Mouse (Mus musculus) hindbrain, postnatal 0 days (tissue): Measurements from ENCODE around the gene Tsnax. TPM values are rescaled to one million over a fixed set of nuclear protein-coding genes. Genes with fewer than 3 reads are reported as not detected.

Experiments used
- ATAC-seq: fragments of 200-750 bp; cut with Nextera tagmentation; 2 replicates; pipeline ENCODE4 v1.8.0; 2017; ENCODE audit warnings: mild to moderate bottlenecking, moderate TSS enrichment, moderate library complexity
- DNase-seq: peaks from one replicate; pipeline ENCODE4 v3.0.0-alpha.2; 2015; ENCODE audit warnings: low spot score
- H3K27ac ChIP-seq: fragments of 300-500 bp; sonication (generic); 2 replicates; pipeline ENCODE4 v1.5.1; 2014; ENCODE audit warnings: mild to moderate bottlenecking
- H3K27me3 ChIP-seq: fragments of 300-500 bp; sonication (generic); 2 replicates; pipeline ENCODE4 v1.6.1; 2014; ENCODE audit warnings: low read length, mixed read lengths; ENCODE audit not compliant: insufficient read depth
- H3K36me3 ChIP-seq: fragments of 300-500 bp; sonication (generic); 2 replicates; pipeline ENCODE4 v1.6.1; 2014; ENCODE audit warnings: low read length, mixed read lengths; ENCODE audit not compliant: insufficient read depth
- H3K4me1 ChIP-seq: fragments of 300-500 bp; sonication (generic); 2 replicates; pipeline ENCODE4 v1.6.1; 2014; ENCODE audit warnings: antibody characterized with exemption, low read length, mixed read lengths; ENCODE audit not compliant: insufficient read depth
- H3K4me2 ChIP-seq: fragments of 300-500 bp; sonication (generic); 2 replicates; pipeline ENCODE4 v1.6.1; 2014; ENCODE audit warnings: low read depth, mild to moderate bottlenecking, low read length, moderate library complexity, mixed read lengths
- H3K4me3 ChIP-seq: fragments of 300-500 bp; sonication (generic); 2 replicates; pipeline ENCODE4 v1.5.1; 2014; ENCODE audit warnings: low read length
- H3K9ac ChIP-seq: fragments of 300-500 bp; sonication (generic); replicated peaks from 2 replicates; pipeline ENCODE4 v1.6.1; 2014; ENCODE audit warnings: mild to moderate bottlenecking, low read length, moderate library complexity, mixed read lengths
- H3K9me3 ChIP-seq: fragments of 300-500 bp; sonication (generic); 2 replicates; pipeline ENCODE4 v1.6.1; 2016; ENCODE audit warnings: low read length, mixed read lengths
- CTCF ChIP-seq: IDR thresholded peaks from 2 replicates; pipeline ENCODE4 v1.5.1; 2016; ENCODE audit warnings: antibody characterized with exemption, control low read depth, low read depth
- WGBS: fragments of 180-500 bp; shearing (Covaris S2); extraction: QIAGEN DNeasy Blood & Tissue Kit; methylation state at CpG from one replicate; pipeline ENCODE4 v1.1.7; 2014; 5-methylcytosine and 5-hydroxymethylcytosine counted together
- polyA plus RNA-seq: library from polyadenylated mRNA; unstranded; fragments of >200 nt; fragmentation: Nextera tagmentation; extraction: Ambion mirVana; gene quantifications from 2 replicates; pipeline ENCODE4 v1.2.1, GENCODE M21; 2015
- total RNA-seq: library from RNA; depleted of rRNA; stranded (reverse); fragments of >200 nt; gene quantifications from 2 replicates; pipeline ENCODE4 v1.2.3, GENCODE M21; 2014

Tsnax gene
- total and polyA plus RNA-seq, 2 experiments from 2014 or later = 89.5 to 176 TPM

DNA sequence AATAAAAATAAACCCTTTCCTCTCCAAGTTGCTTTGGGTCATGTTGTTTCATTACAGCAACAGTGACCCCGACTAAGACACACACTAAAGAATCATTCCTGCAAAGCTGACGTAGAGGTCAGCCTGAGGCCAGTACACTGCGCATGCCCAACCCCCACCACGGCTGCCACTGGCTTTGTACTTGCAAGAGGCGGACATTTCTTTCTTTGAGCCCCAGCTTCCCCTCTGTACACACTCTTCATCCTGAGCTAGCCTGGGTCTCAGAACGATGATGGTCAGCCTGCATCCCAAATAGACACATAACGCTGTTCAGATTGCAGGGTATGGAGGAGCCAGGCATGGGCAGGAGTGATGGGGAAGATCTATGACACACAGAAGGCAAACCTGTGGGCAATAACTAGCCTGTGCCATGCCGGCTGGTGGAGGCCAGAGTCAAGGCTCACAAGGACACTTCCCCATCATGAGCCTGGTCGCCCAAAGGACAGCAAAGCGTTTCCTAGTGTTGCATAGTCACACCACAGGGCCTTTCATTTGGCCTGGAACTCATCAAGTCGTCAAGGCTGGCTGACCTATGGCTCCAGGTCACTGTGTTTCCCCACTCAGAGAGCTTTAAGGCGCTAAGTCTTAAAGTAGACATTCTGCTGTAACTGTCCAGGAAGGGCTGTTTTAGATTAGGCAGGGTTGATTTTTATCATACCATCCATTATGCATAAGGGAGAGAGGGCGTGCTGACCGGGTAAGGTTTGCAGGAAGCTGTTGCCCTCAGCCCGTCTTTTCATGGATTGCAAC is 28.0 kb downstream of the Tsnax start:
- no peak for TF ChIP-seq CTCF
- ATAC-seq (no peak), DNase-seq (no peak)
- Histone ChIP-seq H3K36me3 (no peaks in the 10 kb centered on the region; the same call in 1 of the 2 replicates), H3K4me1 (no peaks in the 10 kb centered on the region), H3K4me2 (no peak overlapping the region), H3K9me3 (no peaks in the 10 kb centered on the region), H3K27ac (no peak overlapping the region), H3K4me3 (no peak overlapping the region), H3K27me3 (no peaks in the 10 kb centered on the region), H3K9ac (no peak overlapping the region)
- WGBS = 84% methylated on average over 15 of the region's 15 CpGs

DNA sequence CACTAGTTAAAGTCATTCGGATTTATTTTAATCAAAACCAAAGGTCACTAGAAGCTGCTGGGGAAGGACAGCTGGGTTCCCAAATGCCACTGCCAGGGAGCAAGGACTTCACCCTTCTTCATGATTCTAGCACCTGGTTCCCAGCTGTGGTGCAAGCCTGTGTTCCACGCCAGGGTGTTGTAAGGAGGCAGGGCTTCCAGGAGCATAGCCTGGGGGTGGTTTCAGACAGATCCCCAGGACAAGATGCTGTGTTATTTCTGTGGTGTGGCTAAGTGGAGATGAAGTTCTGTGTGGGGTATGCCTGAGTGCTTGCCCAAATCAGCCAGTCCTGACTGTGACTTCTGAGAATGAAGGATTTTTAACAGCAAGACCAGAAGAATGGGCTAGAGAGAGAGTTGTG is 28.7 kb downstream of the Tsnax start:
- Histone ChIP-seq H3K4me1 (no peaks in the 10 kb centered on the region), H3K27me3 (no peaks in the 10 kb centered on the region), H3K27ac (no peak overlapping the region), H3K4me3 (no peak overlapping the region), H3K36me3 (no peaks in the 10 kb centered on the region; the same call in 1 of the 2 replicates), H3K9me3 (no peaks in the 10 kb centered on the region), H3K4me2 (no peak overlapping the region), H3K9ac (no peak overlapping the region)
- TF ChIP-seq CTCF = no peak
- ATAC-seq (no peak), DNase-seq (no peak)
- WGBS = 68% methylated on average over 2 of the region's 2 CpGs

DNA sequence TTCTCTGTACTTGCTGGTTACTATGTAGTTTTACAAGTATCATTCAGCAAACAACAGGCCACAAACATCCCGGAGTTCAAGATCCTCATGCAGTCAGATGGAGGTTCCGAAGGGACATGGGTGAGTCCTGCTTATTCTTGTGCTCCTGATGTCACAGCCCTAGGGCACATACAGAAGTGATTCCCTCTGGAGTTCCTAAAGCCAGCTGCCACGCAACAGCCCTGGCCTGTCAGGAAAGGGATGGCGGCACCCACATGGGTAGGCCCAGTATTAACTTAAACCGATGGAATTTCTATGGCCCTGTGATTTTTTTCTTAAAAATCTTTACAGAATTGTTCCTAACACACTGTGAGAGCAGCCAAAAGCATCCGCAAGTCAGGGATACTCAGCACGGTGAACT is 30.6 kb downstream of the Tsnax start:
- DNase-seq (no peak), ATAC-seq (no peak)
- no peaks in the 10 kb centered on the region for H3K4me1 ChIP-seq
- no peaks in the 10 kb centered on the region for H3K9me3 ChIP-seq
- H3K27me3 ChIP-seq = no peaks in the 10 kb centered on the region
- H3K4me2 ChIP-seq = no peak overlapping the region
- no peaks in the 10 kb centered on the region for H3K36me3 ChIP-seq
- no peak for TF ChIP-seq CTCF
- H3K27ac ChIP-seq = no peak overlapping the region
- WGBS = 69% methylated on average over 7 of the region's 7 CpGs
- no peak overlapping the region for H3K4me3 ChIP-seq
- no peak overlapping the region for H3K9ac ChIP-seq

DNA sequence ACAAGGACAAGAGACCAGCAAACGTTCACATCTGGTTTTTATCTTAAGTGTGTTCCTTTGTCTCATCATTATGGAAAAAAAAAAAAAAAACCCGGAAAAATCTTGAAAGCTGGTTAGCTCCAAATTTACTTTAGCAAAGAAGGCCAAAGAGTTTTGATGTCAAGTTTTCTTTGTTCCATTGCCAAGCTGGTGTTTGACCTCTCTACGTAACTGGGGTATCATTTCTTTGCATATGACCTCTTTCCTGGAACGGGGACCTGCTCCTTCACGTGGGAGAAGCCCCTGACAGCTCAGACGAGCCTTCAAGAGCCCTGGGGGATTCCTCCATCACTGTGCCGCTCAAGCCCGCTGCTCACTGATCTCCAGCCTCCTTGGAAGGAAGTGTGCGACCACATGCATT is 31.1 kb downstream of the Tsnax start:
- H3K9ac ChIP-seq = no peak overlapping the region
- H3K4me1 ChIP-seq = no peaks in the 10 kb centered on the region
- H3K27ac ChIP-seq = no peak overlapping the region
- no peak overlapping the region for H3K4me3 ChIP-seq
- H3K9me3 ChIP-seq = no peaks in the 10 kb centered on the region
- no peaks in the 10 kb centered on the region for H3K36me3 ChIP-seq
- no peak for TF ChIP-seq CTCF
- ATAC-seq = no peak
- H3K4me2 ChIP-seq = no peak overlapping the region
- no peaks in the 10 kb centered on the region for H3K27me3 ChIP-seq
- WGBS = 50% methylated on average over 9 of the region's 9 CpGs
- no peak for DNase-seq

DNA sequence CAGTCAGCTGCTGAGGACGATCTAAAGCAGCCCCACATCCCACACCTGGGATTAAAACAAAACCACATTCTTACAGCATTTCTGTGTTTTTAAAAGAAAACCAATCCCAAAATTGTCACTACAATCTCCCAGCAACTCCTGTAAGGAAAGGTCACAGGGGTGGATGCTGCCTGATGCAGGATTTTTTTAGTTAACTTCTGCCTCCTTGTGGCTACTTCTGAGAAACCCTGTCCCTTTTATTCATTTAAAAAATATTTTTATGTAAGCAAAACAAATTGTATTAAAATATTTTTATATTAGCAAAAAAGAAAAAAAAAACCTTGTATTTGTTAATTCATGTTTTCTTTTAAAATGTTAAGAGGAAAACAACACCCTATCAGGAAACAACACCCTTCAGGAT is 33.0 kb downstream of the Tsnax start:
- no peak for DNase-seq
- Histone ChIP-seq H3K4me1 (no peaks in the 10 kb centered on the region), H3K9me3 (no peaks in the 10 kb centered on the region), H3K27ac (no peak overlapping the region), H3K36me3 (no peaks in the 10 kb centered on the region), H3K4me2 (no peak overlapping the region), H3K4me3 (no peak overlapping the region), H3K27me3 (no peaks in the 10 kb centered on the region), H3K9ac (no peak overlapping the region)
- no peak for TF ChIP-seq CTCF
- ATAC-seq = no peak
- 96% methylated on average over 1 of the region's 1 CpGs for WGBS

DNA sequence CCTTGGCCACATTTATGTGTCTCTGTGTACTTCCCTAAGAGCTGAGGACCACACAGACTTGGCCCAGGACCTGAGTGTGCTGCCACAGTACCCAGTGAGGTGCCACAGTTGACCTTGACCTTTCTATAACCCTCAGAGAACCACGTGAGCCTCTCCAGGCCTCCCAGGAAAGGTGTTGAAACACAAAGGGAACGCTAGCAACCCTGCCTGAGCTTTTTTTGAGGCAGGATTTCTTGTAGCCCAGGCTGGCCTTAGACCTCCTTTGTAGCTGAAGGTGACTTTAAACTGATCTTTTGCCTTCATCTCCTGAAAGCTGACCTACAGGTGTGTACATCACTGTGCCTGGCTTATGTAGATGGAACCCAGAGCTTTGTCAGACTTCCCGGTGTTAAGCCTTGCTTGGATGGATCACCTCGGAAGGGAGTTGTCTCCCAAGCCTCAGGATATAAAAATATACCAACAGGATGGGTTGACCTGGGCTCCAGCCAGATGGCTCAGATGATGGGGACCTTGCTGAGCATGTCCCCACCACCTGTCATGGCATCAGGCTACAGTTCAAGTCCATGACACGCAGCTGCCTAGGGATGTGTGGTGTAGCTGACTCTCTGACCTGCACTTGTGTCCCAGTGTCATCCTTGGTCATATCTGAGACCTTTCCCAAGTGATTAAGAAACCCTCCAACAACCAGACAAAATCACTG is 36.4 kb downstream of the Tsnax start:
- Histone ChIP-seq H3K4me2 (no peak overlapping the region), H3K27ac (no peak overlapping the region), H3K36me3 (no peaks in the 10 kb centered on the region), H3K27me3 (no peaks in the 10 kb centered on the region), H3K4me3 (no peak overlapping the region), H3K9ac (no peak overlapping the region), H3K4me1 (no peaks in the 10 kb centered on the region), H3K9me3 (no peaks in the 10 kb centered on the region)
- ATAC-seq (no peak), DNase-seq (no peak)
- TF ChIP-seq CTCF = no peak
- WGBS = 57% methylated on average over 5 of the region's 5 CpGs

DNA sequence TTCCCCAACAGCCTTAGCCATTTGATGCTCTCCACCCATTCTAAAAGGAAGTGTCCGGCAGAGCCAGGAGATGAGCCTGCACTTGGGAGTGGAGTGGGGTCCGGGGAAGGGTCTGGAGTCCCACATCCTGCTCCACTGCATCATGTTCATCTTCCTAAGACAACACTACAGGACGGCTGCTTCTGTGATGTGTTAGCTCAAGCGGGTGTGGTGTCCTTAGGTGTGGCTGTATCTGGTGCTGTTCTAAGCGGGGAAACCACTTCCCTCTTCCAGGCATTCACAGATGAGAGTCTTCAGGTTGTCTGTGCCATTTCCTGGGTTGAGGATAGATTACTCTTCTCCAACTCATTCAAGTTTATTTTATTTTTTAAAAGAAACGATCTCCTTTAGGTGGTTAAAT is 37.0 kb downstream of the Tsnax start:
- H3K4me1 ChIP-seq = no peaks in the 10 kb centered on the region
- no peaks in the 10 kb centered on the region for H3K36me3 ChIP-seq
- WGBS = 83% methylated on average over 6 of the region's 6 CpGs
- no peak for ATAC-seq
- no peak overlapping the region for H3K4me3 ChIP-seq
- no peak overlapping the region for H3K9ac ChIP-seq
- no peak for DNase-seq
- no peak for TF ChIP-seq CTCF
- H3K27ac ChIP-seq = no peak overlapping the region
- no peaks in the 10 kb centered on the region for H3K27me3 ChIP-seq
- no peak overlapping the region for H3K4me2 ChIP-seq
- H3K9me3 ChIP-seq = no peaks in the 10 kb centered on the region
